Mouse (Mus musculus) midbrain, embryonic 14.5 days (tissue): ENCODE measurements around the gene Bdkrb1. TPM values are rescaled to one million over a fixed set of nuclear protein-coding genes. Genes with fewer than 3 reads are reported as not detected.

Experiments used
- ATAC-seq: fragments of 200-750 bp; cut with Nextera tagmentation; 2 replicates; pipeline ENCODE4 v1.8.0; 2017; ENCODE audit warnings: moderate number of reproducible peaks, moderate library complexity; ENCODE audit not compliant: low FRiP score, low TSS enrichment
- DNase-seq: peaks from one replicate; pipeline ENCODE4 v3.0.0-alpha.2; 2015
- H3K27ac ChIP-seq: fragments of 300-500 bp; sonication (generic); replicated peaks from 2 replicates; pipeline ENCODE4 v1.5.1; 2014; ENCODE audit warnings: mild to moderate bottlenecking, low read depth, low read length, moderate library complexity
- H3K27me3 ChIP-seq: fragments of 300-500 bp; sonication (generic); 2 replicates; pipeline ENCODE4 v1.6.1; 2014; ENCODE audit warnings: low read length, control low read depth, mixed read lengths; ENCODE audit not compliant: control insufficient read depth, insufficient read depth
- H3K36me3 ChIP-seq: fragments of 300-500 bp; sonication (generic); 2 replicates; pipeline ENCODE4 v1.6.1; 2014; ENCODE audit warnings: low read length, control low read depth; ENCODE audit not compliant: control insufficient read depth, insufficient read depth
- H3K4me1 ChIP-seq: fragments of 300-500 bp; sonication (generic); 2 replicates; pipeline ENCODE4 v1.6.1; 2014; ENCODE audit warnings: mild to moderate bottlenecking, antibody characterized with exemption, low read length, control low read depth; ENCODE audit not compliant: control insufficient read depth, insufficient read depth
- H3K4me2 ChIP-seq: fragments of 300-500 bp; sonication (generic); 2 replicates; pipeline ENCODE4 v1.6.1; 2014; ENCODE audit warnings: mild to moderate bottlenecking, low read length, moderate library complexity
- H3K4me3 ChIP-seq: fragments of 300-500 bp; sonication (generic); replicated peaks from 2 replicates; pipeline ENCODE4 v1.5.1; 2014; ENCODE audit warnings: low read depth, low read length
- H3K9ac ChIP-seq: fragments of 300-500 bp; sonication (generic); replicated peaks from 2 replicates; pipeline ENCODE4 v1.6.1; 2014; ENCODE audit warnings: mild to moderate bottlenecking, low read length, moderate library complexity
- H3K9me3 ChIP-seq: fragments of 300-500 bp; sonication (generic); 2 replicates; pipeline ENCODE4 v1.6.1; 2016; ENCODE audit warnings: low read length, control low read depth, mixed read lengths; ENCODE audit not compliant: control insufficient read depth
- WGBS: fragments of 180-500 bp; shearing (Covaris S2); extraction: QIAGEN DNeasy Blood & Tissue Kit; methylation state at CpG from one replicate; pipeline ENCODE4 v1.1.7; 2014; 5-methylcytosine and 5-hydroxymethylcytosine counted together
- polyA plus RNA-seq: library from polyadenylated mRNA; unstranded; fragments of >200 nt; fragmentation: Nextera tagmentation; extraction: Ambion mirVana; gene quantifications from 2 replicates; pipeline ENCODE4 v1.2.1, GENCODE M21; 2014

The Bdkrb1 gene
- polyA plus RNA-seq, result not detected in 2 replicates

GRCm38 (mm10) chr12:105602581-105603210 lies at the start of gene Bdkrb1:
Gene Bdkrb1 (plus strand): TSS chr12:105603085.
- 87% methylated on average over 11 of the region's 11 CpGs for WGBS
- Histone ChIP-seq H3K9ac (no peak within 1 kb of the TSS), H3K27me3 (no peaks in the 10 kb centered on the region)

DNA sequence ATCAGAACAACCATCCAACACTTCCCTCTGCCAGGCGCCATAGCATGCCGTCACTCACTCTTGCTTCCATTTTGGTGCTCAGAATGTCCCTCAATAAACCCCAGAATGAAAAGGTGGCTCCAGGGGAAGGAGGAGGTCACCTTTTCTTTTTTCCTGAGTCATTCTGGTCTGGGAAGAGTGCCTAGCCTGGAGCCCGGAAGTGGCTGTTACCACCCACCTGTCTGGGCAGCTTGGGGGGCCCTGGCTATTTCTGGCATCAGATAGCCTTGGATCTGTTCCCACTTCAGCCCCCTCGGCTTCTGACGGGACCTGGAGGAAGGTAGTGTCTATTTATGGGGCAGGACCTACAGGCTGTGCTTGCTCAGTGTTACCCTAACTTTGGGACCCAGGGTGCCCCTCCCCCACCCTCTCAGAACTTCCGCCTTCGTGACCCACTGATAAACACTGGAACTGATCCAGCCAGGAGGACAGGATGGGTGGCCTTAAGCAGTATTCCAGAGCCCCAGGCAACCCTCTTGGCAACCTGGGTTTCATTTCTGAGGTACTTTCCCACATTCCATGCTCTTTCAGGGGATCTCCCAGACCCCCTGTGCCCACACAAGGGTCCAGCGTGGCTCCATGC lies 48.6 kb upstream of the Bdkrb1 start:
- Histone ChIP-seq H3K4me3 (no peak overlapping the region), H3K4me2 (no peak overlapping the region), H3K9me3 (no peaks in the 10 kb centered on the region), H3K4me1 (no peaks in the 10 kb centered on the region), H3K9ac (no peak overlapping the region), H3K27me3 (no peaks in the 10 kb centered on the region), H3K36me3 (no peaks in the 10 kb centered on the region), H3K27ac (no peak overlapping the region)
- ATAC-seq, result no peak
- 86% methylated on average over 8 of the region's 8 CpGs for WGBS
- no peak for DNase-seq

More at GRCm38 (mm10) chr12:105602581-105603210, at the start of gene Bdkrb1:
- H3K9me3 ChIP-seq, result no peaks in the 10 kb centered on the region
- H3K4me1 ChIP-seq, result 0 out of 2 replicates have a peak, but pooled peaks cover 3% of the 10 kb centered on the region
- no peak within 1 kb of the TSS for H3K4me3 ChIP-seq
- H3K36me3 ChIP-seq, result no peaks in the 10 kb centered on the region
- no peak within 1 kb of the TSS for H3K27ac ChIP-seq
- DNase-seq (no peak), ATAC-seq (no peak)
- no peak within 1 kb of the TSS for H3K4me2 ChIP-seq

- Histone ChIP-seq H3K4me3 (no peak overlapping the region), H3K9ac (no peak overlapping the region), H3K27ac (no peak overlapping the region), H3K9me3 (no peaks in the 10 kb centered on the region), H3K36me3 (no peaks in the 10 kb centered on the region), H3K27me3 (no peaks in the 10 kb centered on the region), H3K4me2 (no peak overlapping the region), H3K4me1 (no peaks in the 10 kb centered on the region)
- 73% methylated on average over 5 of the region's 5 CpGs for WGBS
- ATAC-seq, result no peak
- no peak for DNase-seq
Observed at GRCm38 (mm10) chr12:105555172-105555571, 47.7 kb upstream of the Bdkrb1 start.

DNA sequence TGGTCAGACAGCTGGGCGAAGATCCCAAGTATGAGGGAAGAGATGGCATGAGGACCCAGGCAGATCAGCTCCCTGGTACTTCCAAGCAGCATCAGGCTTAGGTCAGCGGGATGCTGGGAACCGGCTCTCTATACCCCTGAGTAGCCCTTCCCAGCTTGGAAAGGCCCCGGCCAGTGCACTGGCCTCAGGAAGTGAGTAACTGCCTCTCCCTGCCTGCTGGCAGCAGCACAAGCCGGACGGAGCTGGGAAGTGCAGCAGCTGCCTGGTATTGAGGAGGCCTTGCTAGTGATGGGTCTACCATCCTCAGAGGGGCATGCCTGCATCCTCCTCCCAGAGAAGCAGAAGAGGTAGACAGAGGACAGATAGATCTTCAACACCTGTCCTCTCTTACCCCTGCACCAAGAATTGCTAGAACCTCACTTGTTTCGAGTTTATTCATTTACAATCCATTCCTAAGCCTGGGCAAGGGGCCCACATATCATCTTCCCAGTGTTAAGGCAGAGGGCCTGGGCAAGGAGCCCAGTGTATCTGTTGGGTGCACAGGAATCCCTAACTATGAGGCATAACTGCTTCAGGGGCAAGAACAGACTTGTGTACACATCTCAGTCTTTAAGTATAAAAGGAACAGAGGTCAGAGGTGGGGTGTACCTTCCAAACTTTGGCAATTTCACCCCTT lies 45.5 kb upstream of the Bdkrb1 start:
- ATAC-seq (no peak), DNase-seq (no peak)
- H3K4me3 ChIP-seq, result no peak overlapping the region
- no peak overlapping the region for H3K4me2 ChIP-seq
- H3K27ac ChIP-seq, result no peak overlapping the region
- 78% methylated on average over 7 of the region's 7 CpGs for WGBS
- peaks cover 7% of the 10 kb centered on the region for H3K27me3 ChIP-seq
- H3K4me1 ChIP-seq, result no peaks in the 10 kb centered on the region
- no peaks in the 10 kb centered on the region for H3K9me3 ChIP-seq
- H3K9ac ChIP-seq, result no peak overlapping the region
- no peaks in the 10 kb centered on the region for H3K36me3 ChIP-seq

DNA sequence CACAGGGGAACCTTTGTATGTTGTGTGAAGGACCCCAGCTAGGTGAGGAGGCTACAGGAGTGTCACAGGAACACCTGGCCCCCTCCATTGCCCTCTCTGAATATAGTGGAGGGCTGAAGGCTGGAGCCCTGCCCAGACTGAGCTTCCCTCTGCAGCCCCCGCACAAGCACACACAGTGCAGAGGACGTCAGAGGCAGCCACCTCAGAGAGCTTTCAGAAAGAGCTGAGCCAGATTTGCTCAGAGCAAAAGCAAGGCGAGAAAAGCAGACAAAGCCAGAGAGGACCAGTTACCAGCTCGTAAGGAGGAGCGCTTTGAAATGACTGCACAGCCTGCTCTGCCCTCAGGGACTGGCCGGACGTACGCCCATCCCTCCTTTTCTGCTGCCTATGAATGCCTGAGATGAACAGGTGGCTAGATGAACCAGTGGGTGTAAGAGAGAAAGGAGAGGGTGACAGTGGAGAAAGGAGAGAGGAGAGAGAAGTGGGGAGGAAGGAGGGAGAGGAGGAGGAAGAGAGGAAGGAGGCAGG lies 41.8 kb upstream of the Bdkrb1 start:
- H3K9me3 ChIP-seq, result no peaks in the 10 kb centered on the region
- ATAC-seq (no peak), DNase-seq (peak; percentile 25)
- H3K27ac ChIP-seq, result no peak overlapping the region
- no peaks in the 10 kb centered on the region for H3K36me3 ChIP-seq
- no peak overlapping the region for H3K9ac ChIP-seq
- no peak overlapping the region for H3K4me3 ChIP-seq
- H3K27me3 ChIP-seq, result peaks cover 33% of the 10 kb centered on the region
- WGBS, result 50% methylated on average over 8 of the region's 8 CpGs
- H3K4me1 ChIP-seq, result peaks cover 10% of the 10 kb centered on the region; the same call in 1 of the 2 replicates
- H3K4me2 ChIP-seq, result no peak overlapping the region

GRCm38 (mm10) chr12:105562056-105562820 lies 40.6 kb upstream of the Bdkrb1 start:
- Histone ChIP-seq H3K27ac (no peak overlapping the region), H3K4me3 (peak overlapping the region; percentile 30; the same call in 1 of the 2 replicates), H3K9ac (no peak overlapping the region), H3K36me3 (no peaks in the 10 kb centered on the region), H3K4me1 (peaks cover 10% of the 10 kb centered on the region; the same call in 1 of the 2 replicates), H3K4me2 (peak overlapping the region; percentile 56), H3K9me3 (no peaks in the 10 kb centered on the region), H3K27me3 (peaks cover 33% of the 10 kb centered on the region)
- 33% methylated on average over 8 of the region's 8 CpGs for WGBS
- ATAC-seq (no peak), DNase-seq (no peak)

DNA sequence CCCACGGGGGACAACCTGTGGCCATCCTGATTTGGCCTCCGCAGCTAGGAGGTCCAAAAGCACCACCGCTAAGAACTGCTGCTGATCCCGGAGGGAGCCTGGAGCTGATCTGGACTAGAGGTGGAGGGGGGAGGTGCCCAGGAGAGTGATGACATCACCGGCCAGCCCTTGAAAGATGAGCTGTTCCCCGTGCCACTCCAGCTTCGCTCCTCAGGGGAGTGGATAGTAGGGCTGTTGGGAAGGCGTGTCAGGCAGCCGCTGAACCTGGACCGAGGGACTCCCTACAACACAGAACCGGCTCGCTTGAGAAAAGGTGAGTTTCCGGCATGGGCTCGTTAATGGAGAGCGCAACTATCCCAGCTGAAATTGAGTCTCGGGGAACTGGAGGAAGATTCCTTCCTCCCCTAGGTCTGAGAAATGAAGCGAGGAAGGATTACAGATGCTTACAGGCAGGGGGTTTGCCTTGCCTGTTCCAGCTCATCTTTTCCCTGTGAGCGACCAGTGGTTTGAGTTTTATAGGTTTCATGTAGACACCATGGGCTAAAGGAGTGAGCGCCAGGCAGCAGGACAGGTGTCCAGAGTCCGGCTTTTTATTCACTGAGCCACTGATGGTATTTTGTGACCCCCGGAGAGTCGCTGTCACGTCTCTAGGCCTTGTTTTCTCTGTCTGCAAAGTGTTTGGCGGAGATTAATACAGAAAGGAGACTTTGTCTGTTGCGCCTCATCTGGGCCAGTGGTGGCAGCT lies 39.8 kb upstream of the Bdkrb1 start, which contains the start of gene Bdkrb2:
Gene Bdkrb2, plus strand, starts transcription at position 291 of the 745 bp plus-strand sequence.
- no peak for ATAC-seq
- peaks cover 33% of the 10 kb centered on the region for H3K27me3 ChIP-seq
- peak within 1 kb of the TSS; percentile 56 for H3K4me2 ChIP-seq
- H3K4me1 ChIP-seq, result peaks cover 10% of the 10 kb centered on the region; the same call in 1 of the 2 replicates
- H3K27ac ChIP-seq, result no peak within 1 kb of the TSS
- peak within 1 kb of the TSS; percentile 6; the same call in 1 of the 2 replicates for H3K9ac ChIP-seq
- no peaks in the 10 kb centered on the region for H3K9me3 ChIP-seq
- peak within 1 kb of the TSS; percentile 30 for H3K4me3 ChIP-seq
- DNase-seq, result peak; percentile 55
- H3K36me3 ChIP-seq, result no peaks in the 10 kb centered on the region
- 3% methylated on average over 25 of the region's 25 CpGs for WGBS
